Mouse (Mus musculus) small intestine, adult 2 months (tissue): ENCODE data around the gene Csnk1g2. TPM values are rescaled to one million over a fixed set of nuclear protein-coding genes. Genes with fewer than 3 reads are reported as not detected.

Experiments
- H3K27ac ChIP-seq: fragments of 200-500 bp; 2 replicates; pipeline ENCODE4 v1.5.1; 2012; ENCODE audit warnings: low read depth, low read length, control low read depth, inconsistent platforms; ENCODE audit not compliant: insufficient read depth
- H3K27me3 ChIP-seq: fragments of 200-500 bp; 2 replicates; pipeline ENCODE4 v1.6.1; 2012; ENCODE audit warnings: mild to moderate bottlenecking, moderate library complexity, low read length, inconsistent platforms; ENCODE audit not compliant: control insufficient read depth, insufficient read depth
- H3K36me3 ChIP-seq: fragments of 200-500 bp; 2 replicates; pipeline ENCODE4 v1.6.1; 2012; ENCODE audit warnings: mild to moderate bottlenecking, low read length, control low read depth, inconsistent platforms; ENCODE audit not compliant: control insufficient read depth, insufficient read depth
- H3K4me1 ChIP-seq: fragments of 200-500 bp; 2 replicates; pipeline ENCODE4 v1.6.1; 2012; ENCODE audit warnings: low read length, inconsistent platforms, mixed read lengths; ENCODE audit not compliant: control insufficient read depth, insufficient read depth, insufficient read length
- H3K4me3 ChIP-seq: fragments of 200-500 bp; 2 replicates; pipeline ENCODE4 v1.5.1; 2012; ENCODE audit warnings: low read depth, mild to moderate bottlenecking, control low read depth, inconsistent platforms, low read length, moderate library complexity
- CTCF ChIP-seq: fragments of 200-500 bp; IDR thresholded peaks from 2 replicates; pipeline ENCODE4 v1.5.1; 2012; ENCODE audit warnings: low read depth, mild to moderate bottlenecking, control low read depth, inconsistent platforms, low read length, moderate library complexity, mixed read lengths; ENCODE audit not compliant: insufficient replicate concordance, insufficient read length; ENCODE audit errors: extremely low read depth
- POLR2A ChIP-seq: fragments of 200-500 bp; IDR thresholded peaks from 2 replicates; pipeline ENCODE4 v1.6.1; 2012; ENCODE audit warnings: low read depth, mild to moderate bottlenecking, control low read depth, inconsistent platforms, low read length, moderate library complexity
- WGBS: fragments of 180-500 bp; shearing (Covaris S2); methylation state at CpG from one replicate; pipeline ENCODE4 v1.1.7; 2018; 5-methylcytosine and 5-hydroxymethylcytosine counted together
- polyA plus RNA-seq: library from polyadenylated mRNA; depleted of rRNA; stranded (reverse); fragments of >200 nt; gene quantifications from 2 replicates; pipeline ENCODE4 v1.2.3, GENCODE M21; 2012

Csnk1g2 gene
- polyA plus RNA-seq, 1 experiment = 266 TPM

GRCm38 (mm10) chr10:80659213-80659612 is 36.6 kb downstream of the Csnk1g2 start:
- Histone ChIP-seq H3K27me3 (no peaks in the 10 kb centered on the region), H3K4me1 (peaks cover 26% of the 10 kb centered on the region), H3K36me3 (no peaks in the 10 kb centered on the region), H3K27ac (peak overlapping the region; percentile 85), H3K4me3 (peak overlapping the region; percentile 36; the same call in 1 of the 2 replicates)
- 7% methylated on average over 10 of the region's 10 CpGs for WGBS
- no peak for TF ChIP-seq POLR2A
- TF ChIP-seq CTCF = peak; percentile 69; the same call in 1 of the 2 replicates

- H3K27ac ChIP-seq = no peak overlapping the region
- 40% methylated on average over 5 of the region's 5 CpGs for WGBS
- H3K36me3 ChIP-seq = peaks cover 6% of the 10 kb centered on the region
- H3K4me3 ChIP-seq = no peak overlapping the region
- TF ChIP-seq POLR2A (no peak), CTCF (peak; percentile 75; the same call in 1 of the 2 replicates)
- peaks cover 36% of the 10 kb centered on the region for H3K4me1 ChIP-seq
- no peaks in the 10 kb centered on the region for H3K27me3 ChIP-seq
Observed at GRCm38 (mm10) chr10:80661149-80661548, 38.5 kb downstream of the Csnk1g2 start.

- no peak for TF ChIP-seq POLR2A
- TF ChIP-seq CTCF = no peak
- H3K36me3 ChIP-seq = peaks cover 30% of the 10 kb centered on the region
- H3K4me3 ChIP-seq = no peak overlapping the region
- 27% methylated on average over 5 of the region's 5 CpGs for WGBS
- peak overlapping the region; percentile 97 for H3K27ac ChIP-seq
- H3K27me3 ChIP-seq = no peaks in the 10 kb centered on the region
- H3K4me1 ChIP-seq = peaks cover 24% of the 10 kb centered on the region
Observed at GRCm38 (mm10) chr10:80663485-80664196, 41.0 kb downstream of the Csnk1g2 start.

GRCm38 (mm10) chr10:80664197-80665015 is 41.8 kb downstream of the Csnk1g2 start:
- 1% methylated on average over 16 of the region's 16 CpGs for WGBS

GRCm38 (mm10) chr10:80665016-80665380 is 42.4 kb downstream of the Csnk1g2 start:
- H3K4me1 ChIP-seq = peaks cover 37% of the 10 kb centered on the region

More at GRCm38 (mm10) chr10:80664197-80665015, 41.8 kb downstream of the Csnk1g2 start:
- Histone ChIP-seq H3K4me1 (peaks cover 31% of the 10 kb centered on the region), H3K4me3 (peak overlapping the region; percentile 5), H3K27me3 (no peaks in the 10 kb centered on the region), H3K36me3 (peaks cover 38% of the 10 kb centered on the region), H3K27ac (peak overlapping the region; percentile 97)
- TF ChIP-seq CTCF (no peak), POLR2A (0 out of 2 replicates have a peak, but pooled peaks have one; percentile 33)

GRCm38 (mm10) chr10:80665459-80665858 is 42.8 kb downstream of the Csnk1g2 start:
- Histone ChIP-seq H3K27me3 (no peaks in the 10 kb centered on the region), H3K36me3 (peaks cover 48% of the 10 kb centered on the region), H3K4me1 (peaks cover 41% of the 10 kb centered on the region), H3K27ac (peak overlapping the region; percentile 83), H3K4me3 (no peak overlapping the region)
- WGBS = 50% methylated on average over 4 of the region's 4 CpGs
- TF ChIP-seq POLR2A = no peak
- TF ChIP-seq CTCF = no peak

More at GRCm38 (mm10) chr10:80665016-80665380, 42.4 kb downstream of the Csnk1g2 start:
- Histone ChIP-seq H3K36me3 (peaks cover 44% of the 10 kb centered on the region), H3K27me3 (no peaks in the 10 kb centered on the region), H3K4me3 (peak overlapping the region; percentile 5; the same call in 1 of the 2 replicates), H3K27ac (peak overlapping the region; percentile 97)
- WGBS = 5% methylated on average over 10 of the region's 10 CpGs
- TF ChIP-seq POLR2A (no peak), CTCF (no peak)
